Mouse (Mus musculus) heart, embryonic 16.5 days (tissue): ENCODE measurements around the gene Ppp1r21. TPM values are rescaled to one million over a fixed set of nuclear protein-coding genes. Genes with fewer than 3 reads are reported as not detected.

ENCODE experiments used
- ATAC-seq: fragments of 200-750 bp; cut with Nextera tagmentation; replicated peaks from 2 replicates; pipeline ENCODE4 v1.8.0; 2017; ENCODE audit warnings: moderate number of reproducible peaks; ENCODE audit not compliant: insufficient read depth, low FRiP score; ENCODE audit errors: extremely low read depth
- H3K27ac ChIP-seq: fragments of 300-500 bp; sonication (generic); 2 replicates; pipeline ENCODE4 v1.5.1; 2014; ENCODE audit warnings: mild to moderate bottlenecking, low read length, control low read depth, moderate library complexity
- H3K27me3 ChIP-seq: fragments of 300-500 bp; sonication (generic); 2 replicates; pipeline ENCODE4 v1.6.1; 2014; ENCODE audit warnings: low read length, mixed read lengths; ENCODE audit not compliant: control insufficient read depth, insufficient read depth
- H3K36me3 ChIP-seq: fragments of 300-500 bp; sonication (generic); 2 replicates; pipeline ENCODE4 v1.6.1; 2014; ENCODE audit not compliant: control insufficient read depth, insufficient read depth
- H3K4me1 ChIP-seq: fragments of 300-500 bp; sonication (generic); 2 replicates; pipeline ENCODE4 v1.6.1; 2014; ENCODE audit warnings: low read length, mixed read lengths; ENCODE audit not compliant: control insufficient read depth, insufficient read depth
- H3K4me2 ChIP-seq: fragments of 300-500 bp; sonication (generic); 2 replicates; pipeline ENCODE4 v1.6.1; 2014; ENCODE audit warnings: low read depth, mild to moderate bottlenecking, control low read depth, low read length
- H3K4me3 ChIP-seq: fragments of 300-500 bp; sonication (generic); 2 replicates; pipeline ENCODE4 v1.5.1; 2014; ENCODE audit warnings: mild to moderate bottlenecking, control low read depth, low read length
- H3K9ac ChIP-seq: fragments of 300-500 bp; sonication (generic); 2 replicates; pipeline ENCODE4 v1.6.1; 2014; ENCODE audit warnings: low read length, control low read depth
- H3K9me3 ChIP-seq: fragments of 300-500 bp; sonication (generic); replicated peaks from 2 replicates; pipeline ENCODE4 v1.6.1; 2016; ENCODE audit warnings: low read length; ENCODE audit not compliant: control insufficient read depth
- WGBS: fragments of 180-500 bp; shearing (Covaris S2); extraction: QIAGEN DNeasy Blood & Tissue Kit; methylation state at CpG from one replicate; pipeline ENCODE4 v1.1.7; 2014; 5-methylcytosine and 5-hydroxymethylcytosine counted together
- polyA plus RNA-seq: library from polyadenylated mRNA; unstranded; fragments of >200 nt; fragmentation: Nextera tagmentation; extraction: Ambion mirVana; gene quantifications from 2 replicates; pipeline ENCODE4 v1.2.1, GENCODE M21; 2015

Ppp1r21 gene
- polyA plus RNA-seq, 1 experiment from 2014 or later = 14.1 TPM

DNA sequence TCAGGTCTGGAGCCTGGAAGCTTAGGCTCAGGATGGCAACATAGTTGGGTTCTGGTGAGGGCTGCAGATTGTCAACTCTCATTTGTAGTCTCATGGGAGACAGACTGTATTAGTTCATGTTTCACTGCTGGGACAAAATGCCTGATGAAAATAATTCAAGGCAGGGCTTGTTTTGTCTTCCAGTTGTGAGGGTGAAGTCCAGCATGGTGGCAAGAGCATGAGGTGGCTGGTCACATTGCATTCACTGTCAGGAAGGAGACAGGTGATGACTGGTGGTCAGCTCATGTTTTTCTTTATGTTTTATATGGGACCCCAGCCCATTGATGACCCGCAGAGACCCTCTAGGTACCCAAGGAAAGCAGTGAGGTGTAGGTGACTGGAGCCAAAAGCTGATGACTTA, 92.8 kb downstream of the Ppp1r21 start:
- no peak overlapping the region for H3K4me2 ChIP-seq
- ATAC-seq = no peak
- H3K27ac ChIP-seq = no peak overlapping the region
- H3K9ac ChIP-seq = no peak overlapping the region
- H3K9me3 ChIP-seq = peaks cover 3% of the 10 kb centered on the region; the same call in 1 of the 2 replicates
- peaks cover 6% of the 10 kb centered on the region; the same call in 1 of the 2 replicates for H3K36me3 ChIP-seq
- 89% methylated on average over 1 of the region's 1 CpGs for WGBS
- H3K4me1 ChIP-seq = peaks cover 24% of the 10 kb centered on the region
- no peaks in the 10 kb centered on the region for H3K27me3 ChIP-seq
- H3K4me3 ChIP-seq = no peak overlapping the region

DNA sequence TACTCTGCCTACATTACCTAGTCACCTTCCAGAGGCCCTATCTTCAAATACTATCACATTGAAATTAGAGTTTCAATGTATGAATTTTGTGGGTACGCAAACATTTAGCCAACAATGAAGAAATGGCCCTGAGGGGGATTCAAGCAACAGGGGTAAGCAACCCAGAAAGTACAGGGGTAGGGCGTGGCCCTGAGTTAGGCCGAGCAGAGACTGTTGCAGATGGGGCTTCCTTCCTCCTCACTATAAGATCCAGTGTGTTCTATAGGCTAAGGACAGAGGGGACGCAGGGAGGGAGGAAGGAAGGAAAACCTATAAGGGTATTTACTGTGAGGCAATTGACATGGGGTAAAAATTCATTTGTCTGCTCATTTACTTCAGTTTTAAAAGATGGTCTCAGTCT, 94.5 kb downstream of the Ppp1r21 start:
- Histone ChIP-seq H3K27ac (no peak overlapping the region), H3K4me1 (peaks cover 41% of the 10 kb centered on the region), H3K4me3 (no peak overlapping the region), H3K4me2 (no peak overlapping the region), H3K9me3 (peaks cover 3% of the 10 kb centered on the region; the same call in 1 of the 2 replicates), H3K9ac (no peak overlapping the region), H3K36me3 (peaks cover 6% of the 10 kb centered on the region; the same call in 1 of the 2 replicates), H3K27me3 (no peaks in the 10 kb centered on the region)
- no peak for ATAC-seq
- 82% methylated on average over 4 of the region's 4 CpGs for WGBS

DNA sequence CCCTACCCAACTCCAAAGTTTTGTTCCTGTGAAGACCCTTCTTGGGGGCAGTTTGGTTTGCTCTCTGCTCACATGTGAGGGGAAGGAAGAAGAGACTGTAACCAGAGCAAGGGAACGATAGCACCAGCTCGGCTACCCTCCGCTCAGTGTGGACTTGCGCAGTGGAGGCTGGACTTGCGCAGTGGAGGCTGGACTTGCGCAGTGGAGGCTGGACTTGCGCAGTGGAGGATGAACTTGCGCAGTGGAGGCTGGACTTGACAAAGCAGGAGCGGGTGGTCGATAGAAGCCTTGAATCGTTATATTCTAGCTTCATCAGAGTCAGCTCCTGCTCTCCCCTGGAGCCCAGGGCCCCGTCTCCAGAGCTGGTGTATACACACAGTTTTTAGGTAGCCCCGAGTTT, 95.4 kb downstream of the Ppp1r21 start:
- no peaks in the 10 kb centered on the region for H3K27me3 ChIP-seq
- H3K4me1 ChIP-seq = peaks cover 50% of the 10 kb centered on the region
- H3K36me3 ChIP-seq = peaks cover 6% of the 10 kb centered on the region; the same call in 1 of the 2 replicates
- 79% methylated on average over 13 of the region's 13 CpGs for WGBS
- H3K9me3 ChIP-seq = peaks cover 3% of the 10 kb centered on the region; the same call in 1 of the 2 replicates
- H3K9ac ChIP-seq = no peak overlapping the region
- ATAC-seq = no peak
- peak overlapping the region; percentile 70 for H3K27ac ChIP-seq
- no peak overlapping the region for H3K4me2 ChIP-seq
- H3K4me3 ChIP-seq = no peak overlapping the region

DNA sequence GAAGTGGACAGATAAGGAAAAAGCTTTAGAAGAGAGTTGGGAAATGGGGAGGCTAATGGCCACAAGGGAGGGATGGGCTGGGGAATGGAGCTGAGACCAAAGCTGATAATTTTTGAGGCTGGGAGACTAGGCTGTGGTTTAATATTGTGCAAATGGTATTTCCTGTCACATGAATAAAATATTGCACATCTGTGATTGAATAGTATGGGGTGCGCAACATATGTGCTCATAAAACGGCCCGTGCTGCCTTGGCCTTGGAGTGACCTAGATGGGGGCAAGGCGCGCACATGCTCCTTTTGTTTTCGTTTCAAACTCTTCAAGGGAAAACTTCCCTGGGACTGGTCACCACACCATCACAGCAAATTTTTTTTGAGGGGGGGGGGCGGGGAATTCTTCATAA, 96.0 kb downstream of the Ppp1r21 start:
- Histone ChIP-seq H3K4me2 (peak overlapping the region; percentile 59), H3K27ac (peak overlapping the region; percentile 70), H3K36me3 (peaks cover 6% of the 10 kb centered on the region; the same call in 1 of the 2 replicates), H3K9ac (peak overlapping the region; percentile 45; the same call in 1 of the 2 replicates), H3K27me3 (no peaks in the 10 kb centered on the region), H3K4me1 (peaks cover 56% of the 10 kb centered on the region), H3K4me3 (no peak overlapping the region), H3K9me3 (peaks cover 3% of the 10 kb centered on the region; the same call in 1 of the 2 replicates)
- ATAC-seq = no peak
- 44% methylated on average over 7 of the region's 7 CpGs for WGBS

DNA sequence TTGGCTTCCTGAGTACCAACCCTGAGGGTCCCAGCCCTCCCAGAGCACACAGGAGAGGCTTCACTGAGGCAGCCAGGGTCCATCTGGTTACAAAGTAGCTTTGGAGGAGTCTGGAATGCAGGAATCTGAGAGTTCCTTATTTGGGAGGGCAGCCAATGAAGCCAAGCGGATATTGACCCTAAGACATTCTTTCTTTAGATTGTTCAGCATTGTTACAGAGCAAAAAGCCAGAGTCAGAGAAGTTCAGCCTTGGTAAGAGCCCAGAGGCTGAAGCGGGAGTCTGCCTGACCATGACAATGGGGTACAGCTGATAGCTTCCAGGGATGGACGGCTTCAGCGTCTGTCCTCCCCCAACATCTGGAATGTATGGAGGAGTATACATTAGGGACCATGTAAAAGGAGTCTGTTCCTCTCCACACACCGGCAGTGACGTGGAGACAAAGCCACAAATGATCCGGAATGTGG, 96.5 kb downstream of the Ppp1r21 start:
- Histone ChIP-seq H3K9ac (peak overlapping the region; percentile 45), H3K4me1 (peaks cover 58% of the 10 kb centered on the region), H3K27me3 (no peaks in the 10 kb centered on the region), H3K36me3 (peaks cover 6% of the 10 kb centered on the region; the same call in 1 of the 2 replicates), H3K4me2 (peak overlapping the region; percentile 59), H3K4me3 (peak overlapping the region; percentile 34), H3K27ac (peak overlapping the region; percentile 70), H3K9me3 (peaks cover 3% of the 10 kb centered on the region; the same call in 1 of the 2 replicates)
- peak; percentile 20; the same call in 1 of the 2 replicates for ATAC-seq
- 21% methylated on average over 7 of the region's 7 CpGs for WGBS

DNA sequence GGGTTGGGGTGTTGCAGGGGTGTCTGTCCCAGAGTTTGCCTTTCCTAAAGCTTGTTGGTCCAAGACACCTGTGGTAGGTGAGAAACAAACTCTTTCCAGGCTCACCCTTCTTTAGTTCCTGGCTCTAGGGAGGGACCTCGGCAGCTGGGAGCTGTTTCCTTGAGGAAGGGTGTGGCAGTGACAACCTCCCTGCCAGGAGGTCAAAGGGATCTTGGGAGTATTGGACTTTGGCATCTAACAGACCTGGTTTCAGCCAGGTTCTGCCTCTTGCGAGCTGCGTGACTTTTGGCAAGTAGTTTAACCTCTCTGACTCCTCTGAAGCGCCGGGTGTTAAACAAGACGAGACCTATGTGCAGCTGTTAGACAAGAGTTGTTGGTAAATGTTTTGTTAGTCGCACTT, 97.2 kb downstream of the Ppp1r21 start:
- Histone ChIP-seq H3K4me1 (peaks cover 58% of the 10 kb centered on the region), H3K4me2 (peak overlapping the region; percentile 59), H3K9me3 (peaks cover 3% of the 10 kb centered on the region; the same call in 1 of the 2 replicates), H3K9ac (peak overlapping the region; percentile 45), H3K4me3 (peak overlapping the region; percentile 34), H3K27me3 (no peaks in the 10 kb centered on the region), H3K27ac (peak overlapping the region; percentile 70), H3K36me3 (peaks cover 6% of the 10 kb centered on the region; the same call in 1 of the 2 replicates)
- no peak for ATAC-seq
- 51% methylated on average over 7 of the region's 7 CpGs for WGBS

DNA sequence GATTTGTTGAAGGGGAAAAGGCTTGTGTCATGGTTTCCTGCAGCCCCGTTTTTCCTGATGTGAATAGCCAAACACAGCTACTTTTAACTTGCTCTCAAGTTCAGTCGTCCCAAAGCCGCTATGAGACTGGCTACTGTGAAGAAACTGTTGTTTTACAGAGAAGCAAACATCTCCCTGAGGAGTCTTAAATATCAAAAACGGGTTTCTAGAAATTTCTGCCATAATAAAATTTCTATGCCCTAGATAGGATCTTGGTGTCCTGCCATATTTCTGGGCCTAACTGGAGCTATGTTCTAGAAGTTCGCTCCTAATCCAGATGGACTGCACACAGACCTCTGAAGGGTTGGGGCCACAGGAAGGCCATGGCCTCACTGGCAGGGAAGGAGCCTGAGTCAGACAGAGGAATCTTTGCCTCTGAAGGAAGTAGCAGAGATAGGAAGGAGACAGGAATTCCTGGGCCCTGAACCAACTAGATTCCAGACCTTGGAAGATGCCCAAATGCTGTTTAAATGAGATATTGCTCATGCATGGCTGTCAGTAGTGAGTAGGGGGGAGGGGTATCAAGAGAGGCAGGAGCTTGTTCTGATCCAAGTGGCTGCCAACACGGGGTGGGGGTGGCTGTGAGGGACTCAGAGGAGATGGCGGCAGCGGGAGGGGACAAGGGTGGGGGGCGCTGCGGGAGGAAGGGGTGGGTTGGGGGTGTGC, 98.9 kb downstream of the Ppp1r21 start:
- H3K27ac ChIP-seq = peak overlapping the region; percentile 70
- no peaks in the 10 kb centered on the region for H3K27me3 ChIP-seq
- no peaks in the 10 kb centered on the region for H3K36me3 ChIP-seq
- ATAC-seq = peak; percentile 72
- H3K9ac ChIP-seq = peak overlapping the region; percentile 53
- H3K4me3 ChIP-seq = 0 out of 2 replicates have a peak overlapping the region, but pooled peaks have one; percentile 6
- H3K4me2 ChIP-seq = peak overlapping the region; percentile 59
- WGBS = 22% methylated on average over 10 of the region's 10 CpGs
- no peaks in the 10 kb centered on the region for H3K9me3 ChIP-seq
- H3K4me1 ChIP-seq = peaks cover 58% of the 10 kb centered on the region

DNA sequence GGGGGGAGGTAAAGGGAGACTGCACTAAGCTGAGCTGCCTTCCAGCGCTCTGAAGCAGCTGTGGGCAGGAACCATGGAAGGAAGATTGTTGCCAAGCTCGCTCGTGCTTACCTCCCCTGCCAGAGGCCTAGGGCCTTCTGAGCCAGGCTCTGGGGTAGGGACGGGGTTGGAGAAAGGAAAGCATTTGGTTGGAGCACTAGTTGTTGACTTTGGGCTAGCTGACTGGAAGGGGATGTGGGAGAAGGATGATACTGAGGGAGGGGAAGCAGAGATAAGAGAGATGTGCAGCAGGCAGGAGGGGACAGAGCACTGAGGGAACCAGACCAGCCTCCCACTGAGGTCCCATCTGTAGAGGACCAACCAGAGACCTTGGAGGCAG, 99.5 kb downstream of the Ppp1r21 start:
- H3K27ac ChIP-seq = peak overlapping the region; percentile 70
- H3K9me3 ChIP-seq = no peaks in the 10 kb centered on the region
- 0 out of 2 replicates have a peak overlapping the region, but pooled peaks have one; percentile 6 for H3K4me3 ChIP-seq
- peak; percentile 62 for ATAC-seq
- H3K27me3 ChIP-seq = no peaks in the 10 kb centered on the region
- H3K36me3 ChIP-seq = no peaks in the 10 kb centered on the region
- peak overlapping the region; percentile 59 for H3K4me2 ChIP-seq
- WGBS = 13% methylated on average over 4 of the region's 4 CpGs
- H3K9ac ChIP-seq = peak overlapping the region; percentile 53
- peaks cover 58% of the 10 kb centered on the region for H3K4me1 ChIP-seq

DNA sequence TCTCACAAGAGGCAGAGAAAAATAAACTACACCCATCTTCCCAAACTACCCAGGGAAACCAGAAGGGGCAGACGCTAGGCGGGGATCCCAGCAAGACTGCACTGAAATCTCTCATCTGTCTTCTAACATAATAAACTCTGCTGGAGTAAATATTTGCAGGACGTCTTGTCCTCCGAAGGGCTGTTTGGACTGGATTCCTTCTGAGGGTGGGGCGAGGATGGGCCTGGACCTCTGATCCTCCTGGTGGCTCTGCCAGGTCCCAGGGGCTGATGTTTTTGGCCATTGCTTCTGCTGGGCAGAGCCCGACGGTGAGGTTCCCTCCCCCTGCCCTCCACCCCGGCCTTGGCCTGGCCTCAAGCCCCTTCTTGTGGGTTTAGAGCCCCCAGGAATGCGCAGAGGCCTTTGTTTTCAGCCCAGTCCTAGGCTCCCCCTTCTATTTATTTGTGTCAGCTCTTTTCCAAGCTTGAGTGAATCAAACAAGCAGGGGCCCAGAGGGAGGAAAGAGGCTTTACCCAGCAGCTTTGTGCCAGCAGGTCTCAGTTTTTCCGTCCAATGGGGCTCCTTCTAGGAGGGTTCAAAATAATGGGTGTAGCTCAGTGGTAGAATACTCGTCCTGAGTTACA, 100.1 kb downstream of the Ppp1r21 start:
- Histone ChIP-seq H3K9me3 (no peaks in the 10 kb centered on the region), H3K27me3 (no peaks in the 10 kb centered on the region), H3K9ac (peak overlapping the region; percentile 10; the same call in 1 of the 2 replicates), H3K27ac (peak overlapping the region; percentile 70), H3K4me1 (peaks cover 58% of the 10 kb centered on the region), H3K4me2 (peak overlapping the region; percentile 59), H3K4me3 (no peak overlapping the region), H3K36me3 (no peaks in the 10 kb centered on the region)
- no peak for ATAC-seq
- 24% methylated on average over 11 of the region's 11 CpGs for WGBS
